Mouse (Mus musculus): ENCODE data around the gene Lrch3.
"Not testable (repeated sequence)": the region's sequence is repeated elsewhere in the genome, so short reads cannot be mapped to it uniquely, and the experiment has no call there.

Gene Lrch3

DNA sequence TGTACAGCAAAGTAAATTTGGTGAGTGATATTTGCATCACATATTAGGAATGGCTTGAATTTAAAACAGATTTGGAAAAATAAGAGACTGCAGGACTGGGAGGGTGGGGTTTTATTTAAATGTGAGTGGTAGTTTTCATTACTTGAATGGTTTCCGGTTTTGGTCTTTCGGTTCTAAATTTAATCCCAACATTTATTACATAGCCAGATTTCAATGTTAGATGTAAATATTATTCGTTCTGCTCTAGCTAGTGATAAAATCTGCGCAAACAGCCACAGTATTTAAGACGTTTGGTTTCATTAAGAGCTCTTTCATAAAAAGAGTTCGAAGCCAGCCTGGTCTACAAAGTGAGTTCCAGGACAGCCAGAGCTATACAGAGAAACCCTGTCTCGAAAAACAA lies 688 bp upstream of the Lrch3 start:
- DNase-seq (ENCODE audit: low read depth, low spot score): no peak

DNA sequence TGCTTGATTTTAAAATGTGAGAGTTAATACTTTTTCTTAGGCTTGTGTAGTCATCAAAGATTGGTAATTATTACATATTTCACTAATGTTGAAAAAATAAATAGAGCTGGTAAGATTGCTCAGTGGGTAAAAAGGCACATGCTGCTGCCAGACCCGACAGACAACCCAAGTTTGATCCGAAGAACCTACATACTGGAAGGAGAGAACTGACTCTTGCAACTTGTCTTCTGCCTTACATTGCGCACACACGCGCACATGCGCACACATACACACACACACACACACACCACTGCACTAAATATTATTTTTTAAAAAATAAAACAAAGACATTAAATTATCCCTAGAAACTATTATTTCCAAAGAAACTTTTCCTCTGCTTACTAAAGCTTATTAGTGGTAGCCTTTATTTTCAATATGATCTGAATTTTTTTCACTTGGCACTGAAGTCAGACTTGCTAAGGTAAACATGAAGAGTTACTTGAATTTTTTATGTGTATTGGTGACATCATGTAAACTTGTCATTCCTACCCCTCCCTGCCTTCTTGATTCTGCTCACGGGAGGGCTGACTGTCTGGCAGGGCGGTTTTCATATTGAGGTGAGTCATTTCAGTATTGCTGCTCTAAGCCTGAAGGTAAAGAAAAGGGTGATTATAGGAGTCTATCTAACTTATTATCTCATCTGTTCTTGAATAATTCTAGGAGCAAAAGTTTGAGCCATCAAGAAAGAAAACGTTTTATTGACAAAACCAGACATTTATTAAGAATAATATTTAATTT lies 1.6 kb downstream of the Lrch3 start:
- no peak for DNase-seq (ENCODE audit: low read depth, low spot score)

DNA sequence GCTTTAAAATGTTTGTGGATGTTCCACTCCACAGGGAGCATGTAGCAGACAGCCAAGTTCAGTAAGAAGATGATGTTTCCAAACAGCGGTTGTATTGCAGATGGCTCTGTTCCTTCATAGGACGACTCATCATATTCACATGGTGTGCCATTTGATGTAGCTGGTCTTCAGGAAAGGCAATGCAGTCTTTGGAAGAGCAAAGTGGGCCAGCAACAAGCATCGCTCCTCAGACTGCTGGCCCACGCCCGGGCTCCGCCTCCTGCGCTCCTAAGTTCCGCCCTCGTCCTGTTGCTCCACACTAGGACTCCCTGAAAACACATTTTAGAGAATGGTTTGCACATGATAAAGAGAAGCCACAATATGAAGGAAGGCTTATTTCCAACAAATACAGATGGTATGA lies 12.7 kb downstream of the Lrch3 start:
- not testable (repeated sequence) for DNase-seq (ENCODE audit: low read depth, low spot score)

DNA sequence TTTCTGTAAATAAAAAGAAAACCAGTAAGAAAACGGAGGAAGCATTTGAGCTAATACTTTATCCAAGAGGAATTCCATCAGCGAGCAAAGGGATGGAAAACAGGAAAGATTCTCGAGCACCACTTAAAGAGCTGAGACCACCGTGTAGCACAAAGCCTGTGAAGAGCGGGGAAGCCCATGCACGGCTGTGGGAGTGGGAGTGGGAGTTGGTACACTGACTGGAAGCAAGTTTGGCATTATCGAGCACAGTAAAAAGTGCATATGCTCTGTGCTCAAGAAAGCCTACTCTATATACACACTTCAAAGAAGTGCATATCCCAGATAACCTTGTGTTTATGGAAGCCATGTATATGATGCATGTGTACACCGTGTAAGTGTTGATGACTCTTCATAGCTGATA lies 13.1 kb downstream of the Lrch3 start:
- DNase-seq (ENCODE audit: low read depth, low spot score): no peak

DNA sequence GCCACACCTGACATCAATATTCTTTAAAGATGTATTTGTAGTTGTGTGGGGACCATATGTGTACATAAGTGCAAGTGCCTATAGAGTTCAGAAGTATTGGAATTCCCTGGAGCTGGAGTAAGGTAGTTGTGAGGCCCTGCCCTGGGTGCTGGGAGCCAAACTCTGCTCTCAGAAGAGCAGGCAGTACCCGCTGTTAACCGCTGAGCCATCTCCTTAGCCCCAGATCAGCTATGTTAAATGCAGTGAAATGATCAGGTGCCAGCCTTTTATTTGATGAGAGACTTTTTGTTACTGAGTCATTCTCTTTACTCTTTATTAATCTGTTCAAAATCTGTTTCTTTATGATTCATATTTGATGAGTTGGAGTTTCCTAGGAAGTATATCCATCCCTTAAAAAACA lies 16.0 kb downstream of the Lrch3 start:
- DNase-seq (ENCODE audit: low read depth, low spot score): no peak

DNA sequence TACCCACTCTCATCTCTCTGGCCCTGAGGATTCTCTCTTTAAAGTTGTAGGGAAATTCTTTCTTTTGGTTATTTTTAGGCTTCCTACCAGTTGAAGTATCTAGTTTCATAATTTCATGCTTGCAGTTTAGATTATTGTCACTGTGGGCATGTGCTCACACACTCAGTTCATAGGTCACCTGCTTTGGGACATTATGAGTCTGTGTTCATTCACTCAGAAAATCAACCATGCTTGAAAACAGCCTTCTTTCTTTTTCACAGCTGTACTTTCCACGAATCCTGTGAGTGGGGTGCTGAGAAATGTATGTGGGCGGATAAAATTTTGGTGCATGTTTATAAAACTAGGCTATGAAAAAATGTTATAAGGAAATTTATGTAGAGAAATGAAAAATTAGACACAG lies 20.6 kb downstream of the Lrch3 start:
- no peak for DNase-seq (ENCODE audit: low read depth, low spot score)

DNA sequence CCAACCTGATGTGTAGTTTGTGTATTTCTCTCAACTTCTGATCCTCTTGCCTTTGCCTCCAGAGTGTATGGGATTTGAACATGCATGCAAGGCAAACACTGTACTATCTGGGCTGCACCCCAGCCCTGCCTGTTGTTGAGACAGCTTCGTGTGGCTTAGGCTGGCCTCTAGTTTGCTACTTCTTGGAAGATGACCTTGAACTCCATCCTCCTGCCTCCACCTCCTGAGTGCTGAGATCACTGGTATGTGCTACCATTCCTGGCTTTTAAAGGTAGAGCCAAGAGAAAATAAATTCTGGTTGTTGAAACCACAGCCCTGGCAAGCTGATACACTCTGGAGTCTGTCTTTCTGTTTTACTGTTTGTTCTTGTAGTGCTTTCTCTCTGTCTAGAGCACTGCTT lies 21.2 kb downstream of the Lrch3 start:
- no peak for DNase-seq (ENCODE audit: low read depth, low spot score)

DNA sequence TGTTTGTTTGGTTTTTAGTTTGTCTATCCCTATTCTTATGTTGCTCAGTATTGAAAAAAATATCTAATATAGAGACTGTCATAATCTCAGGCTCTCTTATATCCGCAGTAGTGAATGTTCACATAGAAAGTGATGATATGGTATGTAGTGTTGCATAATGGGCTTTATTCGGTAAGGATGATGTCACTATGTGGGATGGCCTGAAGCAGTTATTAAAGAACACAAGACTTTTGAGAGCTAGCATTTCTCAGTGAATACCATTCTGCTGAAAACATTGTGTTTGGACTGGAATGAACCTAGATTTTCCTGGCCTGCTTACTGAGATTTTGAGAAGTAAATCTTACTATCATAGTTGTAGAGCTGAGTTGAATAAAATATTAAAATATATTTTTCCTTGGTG lies 23.5 kb downstream of the Lrch3 start:
- no peak for DNase-seq (ENCODE audit: low read depth, low spot score)

DNA sequence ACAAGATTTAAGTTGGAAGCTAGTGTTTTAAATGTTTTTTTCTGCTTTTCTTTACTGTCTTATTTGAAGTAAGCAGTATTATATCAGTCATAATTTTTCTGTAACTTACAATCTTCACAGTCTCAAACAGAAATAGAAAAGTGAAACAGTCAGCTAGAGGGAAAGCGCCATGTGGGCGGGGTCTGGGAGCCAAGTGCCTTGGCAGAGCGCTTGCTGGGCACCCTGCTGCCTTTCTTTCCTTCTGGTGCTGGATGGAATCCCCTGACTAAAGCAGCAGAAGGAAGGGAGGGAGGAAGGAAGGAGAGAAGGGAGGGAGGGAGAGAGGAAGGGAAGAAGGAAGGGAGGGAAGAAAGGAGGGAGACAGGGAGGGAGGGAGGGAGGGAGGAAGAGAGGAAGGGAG lies 25.4 kb downstream of the Lrch3 start:
- DNase-seq (ENCODE audit: low read depth, low spot score): peak; percentile 26

DNA sequence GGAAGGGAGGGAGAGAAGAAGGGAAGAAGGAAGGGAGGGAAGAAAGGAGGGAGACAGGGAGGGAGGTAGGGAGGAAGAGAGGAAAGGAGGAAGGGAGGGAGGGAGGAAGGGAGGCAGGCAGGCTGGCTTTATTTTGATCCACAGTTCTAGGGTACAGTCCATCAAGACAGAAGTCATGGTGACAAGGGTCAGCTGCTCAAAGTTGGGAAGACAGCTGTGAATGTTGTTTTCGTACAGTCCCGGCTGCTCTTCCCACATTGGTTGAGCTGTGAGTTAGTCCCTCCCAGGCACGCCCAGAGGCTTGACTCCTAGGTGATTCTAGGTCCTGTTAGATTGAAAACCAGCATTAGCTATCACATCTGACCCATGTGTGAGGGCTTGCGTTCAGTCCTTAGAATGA lies 25.8 kb downstream of the Lrch3 start:
- DNase-seq (ENCODE audit: low read depth, low spot score): not testable (repeated sequence)

DNA sequence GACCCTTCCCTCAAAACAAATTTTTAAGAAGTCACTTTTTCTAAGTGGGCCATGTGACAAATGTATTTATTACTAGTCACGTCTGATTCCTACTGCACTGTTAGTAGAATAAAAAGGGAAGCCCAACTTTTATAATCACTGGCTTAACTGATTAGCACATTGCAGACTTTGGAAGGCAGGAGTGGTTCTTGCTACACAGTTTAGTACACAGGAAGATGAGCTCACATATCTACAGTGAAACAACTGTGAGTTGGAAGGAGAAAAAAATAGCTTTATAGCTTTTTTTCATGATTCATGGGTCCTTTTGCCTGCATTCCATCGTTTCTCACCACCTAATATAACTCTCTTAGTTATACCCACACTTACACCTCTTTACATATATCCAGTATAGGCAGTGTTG lies 27.3 kb downstream of the Lrch3 start:
- DNase-seq (ENCODE audit: low read depth, low spot score): not testable (repeated sequence)

DNA sequence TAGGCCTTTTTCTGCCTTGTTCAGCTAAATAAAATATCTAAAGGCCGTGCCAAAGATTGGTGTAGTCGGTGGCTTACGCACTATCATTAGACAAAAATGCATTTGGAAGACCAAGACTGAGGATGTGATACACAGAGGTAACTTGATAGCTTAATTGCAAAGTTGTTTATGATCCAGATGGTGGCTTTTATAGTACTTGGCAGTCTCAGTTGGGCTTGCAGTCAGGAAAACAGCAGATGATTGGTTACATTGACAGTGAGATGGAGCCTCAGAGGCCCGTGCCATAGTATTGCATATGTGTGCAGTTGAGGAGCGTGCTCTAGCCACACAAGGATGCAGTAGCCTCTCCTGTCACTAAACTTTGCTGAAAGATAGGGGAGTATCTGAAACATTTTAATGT lies 28.8 kb downstream of the Lrch3 start:
- DNase-seq (ENCODE audit: low read depth, low spot score): no peak

DNA sequence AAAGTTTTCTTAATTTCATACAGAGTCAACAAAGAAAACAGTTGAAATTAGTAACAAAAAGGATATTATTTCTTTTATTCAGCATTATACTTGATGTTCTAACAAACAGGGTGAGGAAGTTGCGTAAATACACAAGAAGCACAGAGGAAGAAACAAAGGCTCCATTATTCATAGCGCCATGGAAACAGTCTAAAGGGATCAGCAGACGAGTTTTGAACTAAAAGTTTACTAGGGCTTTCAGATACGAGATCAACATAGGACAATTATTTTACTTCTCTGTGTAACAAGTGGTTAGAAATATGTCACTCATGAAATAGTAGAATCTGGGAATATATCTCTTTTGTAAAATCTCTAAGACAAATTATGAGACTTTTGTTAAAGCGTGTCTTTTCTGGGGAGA lies 31.5 kb downstream of the Lrch3 start:
- DNase-seq (ENCODE audit: low read depth, low spot score): no peak

DNA sequence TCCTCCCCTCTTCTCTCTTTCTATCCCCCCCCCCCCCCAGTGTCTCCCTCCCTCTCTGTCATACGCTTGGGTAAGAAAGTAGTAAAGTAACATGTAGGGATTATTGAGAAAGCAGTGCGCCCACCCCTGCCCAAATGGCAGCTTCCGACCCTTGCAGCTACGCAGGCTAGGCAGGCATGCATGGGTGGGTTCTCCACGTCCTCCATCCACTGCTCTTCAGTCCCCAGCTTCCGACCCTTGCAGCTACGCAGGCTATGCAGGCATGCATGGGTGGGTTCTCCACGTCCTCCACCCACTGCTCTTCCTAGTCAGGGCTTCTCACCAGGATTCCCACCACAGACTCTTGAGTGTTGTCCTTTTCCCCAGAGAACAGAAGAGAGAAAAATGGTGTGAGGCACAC lies 34.1 kb downstream of the Lrch3 start:
- no peak for DNase-seq (ENCODE audit: low read depth, low spot score)

DNA sequence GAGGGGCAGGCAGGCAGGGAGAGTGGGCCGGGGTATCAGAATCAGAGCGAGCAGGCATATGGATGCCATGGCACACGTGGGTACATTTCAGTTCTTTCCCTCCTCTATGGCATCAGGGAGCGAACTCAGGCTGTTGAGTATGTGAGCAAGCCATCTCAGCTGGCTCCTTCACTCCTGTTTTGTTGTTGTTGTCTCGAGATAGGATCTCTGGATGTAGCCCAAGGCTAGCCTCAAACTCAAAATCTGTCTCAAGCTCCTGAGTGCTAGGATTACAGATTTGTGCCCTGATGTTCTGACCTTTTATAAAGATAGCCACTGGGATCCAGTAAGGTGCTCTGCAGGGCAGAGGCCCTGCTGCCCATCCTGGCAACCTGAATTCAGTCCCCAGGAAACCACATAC lies 34.8 kb downstream of the Lrch3 start:
- no peak for DNase-seq (ENCODE audit: low read depth, low spot score)

DNA sequence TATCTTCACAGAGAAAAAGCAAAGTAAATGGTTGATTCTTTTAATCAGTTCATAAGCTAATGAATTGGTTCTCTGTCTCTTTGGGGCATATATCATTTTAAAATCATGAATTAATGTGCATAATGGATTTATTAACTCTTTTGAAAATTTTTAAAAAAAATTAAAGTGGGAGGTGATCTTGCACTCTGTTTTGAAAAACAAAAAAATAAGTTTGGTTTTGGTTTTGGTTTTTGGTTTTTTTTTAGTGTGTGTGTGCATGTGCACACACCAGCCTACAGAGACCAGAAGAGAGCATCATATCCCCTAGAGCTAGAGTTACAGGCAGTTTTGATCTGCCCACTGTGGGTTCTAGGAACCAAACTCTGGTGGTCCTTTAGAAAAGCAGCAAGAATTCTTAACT lies 35.4 kb downstream of the Lrch3 start:
- DNase-seq (ENCODE audit: low read depth, low spot score): no peak

DNA sequence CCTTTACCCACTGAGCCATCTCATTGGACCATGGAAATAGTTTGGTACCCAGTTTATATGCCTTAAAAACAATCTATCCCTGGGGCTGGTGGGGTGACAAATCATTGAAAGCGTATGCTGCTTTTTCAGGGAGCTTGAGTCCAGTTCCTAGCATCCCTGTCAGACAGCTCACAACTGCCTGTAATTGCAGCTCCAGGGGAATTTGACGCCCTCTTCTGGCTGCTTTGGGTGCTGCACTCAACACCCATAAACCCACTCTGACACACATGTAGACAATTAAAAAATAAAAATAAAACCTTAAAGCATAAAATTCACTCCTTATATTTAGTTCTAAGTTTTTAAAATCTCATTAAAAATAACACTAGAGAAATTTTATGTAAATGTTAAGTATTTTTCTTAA lies 37.2 kb downstream of the Lrch3 start:
- DNase-seq (ENCODE audit: low read depth, low spot score): peak; percentile 72

DNA sequence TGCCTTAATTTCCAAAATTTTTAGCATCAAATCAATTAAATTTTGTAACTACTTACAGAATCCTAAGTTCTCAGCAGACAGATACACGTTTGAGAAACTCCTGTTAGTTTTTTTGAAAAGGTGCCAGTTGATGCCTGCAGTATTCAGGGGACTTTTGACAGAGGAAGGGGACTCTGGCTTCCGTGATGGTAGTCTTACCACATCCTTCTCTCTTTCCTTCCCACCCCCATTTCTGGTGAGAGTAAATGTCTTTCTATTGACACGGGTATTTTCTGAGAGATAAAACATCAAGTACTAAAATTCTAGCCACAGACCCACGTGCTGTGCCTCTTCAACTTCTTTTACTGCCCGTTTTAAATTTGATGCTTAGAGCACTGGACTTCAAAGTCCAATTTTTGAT lies 39.9 kb downstream of the Lrch3 start:
- DNase-seq (ENCODE audit: low read depth, low spot score): no peak

DNA sequence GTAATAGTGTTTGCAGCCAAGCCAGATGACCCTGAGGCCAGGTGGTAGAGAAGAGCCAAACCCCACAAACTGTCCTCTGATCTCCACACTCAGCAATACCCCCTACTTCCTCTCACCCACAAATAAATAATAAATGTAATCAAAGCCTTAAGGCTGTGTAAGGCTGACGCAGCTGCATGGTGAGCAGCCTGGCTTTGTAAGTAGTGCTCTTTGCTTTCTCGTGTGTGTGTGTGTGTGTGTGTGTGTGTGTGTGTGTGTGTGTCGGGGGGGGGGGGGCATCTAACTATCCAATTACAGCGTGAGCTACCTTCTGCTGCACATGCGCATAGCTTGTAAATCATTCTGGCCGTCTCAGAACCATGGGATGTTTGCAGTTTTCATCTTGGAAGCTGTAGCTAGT lies 40.4 kb downstream of the Lrch3 start:
- no peak for DNase-seq (ENCODE audit: low read depth, low spot score)

DNA sequence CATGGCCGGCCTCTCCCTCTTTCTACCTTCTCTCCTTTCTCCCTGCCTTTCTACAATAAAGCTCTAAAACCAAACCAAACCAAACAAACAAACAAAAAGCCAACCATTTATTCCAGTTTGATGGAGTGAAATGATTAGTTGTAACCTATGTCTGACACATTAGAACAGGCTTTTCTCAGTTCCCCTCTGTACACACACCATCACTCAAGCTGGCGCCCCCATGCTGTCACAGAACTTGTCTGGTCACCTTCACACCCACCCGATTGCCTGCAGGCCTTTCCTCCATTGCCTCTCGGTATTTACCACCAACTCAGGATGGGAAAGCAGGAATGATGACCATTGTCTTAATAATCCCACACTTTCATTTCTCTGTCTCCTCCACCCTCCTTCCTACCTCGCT lies 43.0 kb downstream of the Lrch3 start:
- DNase-seq (ENCODE audit: low read depth, low spot score): peak; percentile 27

DNA sequence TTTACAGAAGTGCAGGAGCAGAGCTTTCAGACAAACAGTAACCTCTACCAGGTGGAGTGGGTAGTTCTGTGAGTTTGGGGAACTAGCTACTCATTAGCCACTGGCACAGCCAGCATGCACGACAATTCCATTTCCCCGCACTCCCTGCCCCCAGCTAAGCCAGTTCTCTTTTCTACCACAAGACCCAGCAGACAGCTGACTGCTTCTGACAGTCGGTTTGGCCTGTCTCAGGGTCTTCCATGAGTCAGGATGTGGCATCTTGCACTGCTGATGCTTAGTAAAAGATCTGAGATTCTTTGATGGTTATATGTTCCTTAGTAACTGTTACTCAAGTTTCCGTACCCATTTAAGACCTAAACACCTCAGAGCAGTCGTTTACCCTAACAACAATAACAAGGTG lies 58.6 kb downstream of the Lrch3 start:
- no peak for DNase-seq (ENCODE audit: low read depth, low spot score)

DNA sequence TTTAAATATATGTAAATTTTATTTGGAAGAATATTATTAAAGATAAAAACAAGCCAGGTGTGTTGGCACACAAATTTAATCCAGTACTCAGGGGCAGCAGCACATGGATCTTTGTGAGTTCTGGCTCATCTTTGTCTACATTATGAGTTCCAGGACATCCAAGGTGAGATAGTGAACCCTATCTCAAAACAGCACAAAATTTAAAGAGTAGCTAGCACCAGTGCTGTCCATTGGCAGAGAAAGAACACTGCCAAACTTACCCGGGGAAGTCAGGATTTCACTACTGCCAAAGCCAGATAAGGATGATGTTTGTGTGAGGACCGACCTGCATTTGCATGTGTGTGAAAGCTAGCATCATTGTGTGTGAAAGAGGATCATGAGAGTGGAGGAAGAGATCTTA lies 59.1 kb downstream of the Lrch3 start:
- no peak for DNase-seq (ENCODE audit: low read depth, low spot score)

DNA sequence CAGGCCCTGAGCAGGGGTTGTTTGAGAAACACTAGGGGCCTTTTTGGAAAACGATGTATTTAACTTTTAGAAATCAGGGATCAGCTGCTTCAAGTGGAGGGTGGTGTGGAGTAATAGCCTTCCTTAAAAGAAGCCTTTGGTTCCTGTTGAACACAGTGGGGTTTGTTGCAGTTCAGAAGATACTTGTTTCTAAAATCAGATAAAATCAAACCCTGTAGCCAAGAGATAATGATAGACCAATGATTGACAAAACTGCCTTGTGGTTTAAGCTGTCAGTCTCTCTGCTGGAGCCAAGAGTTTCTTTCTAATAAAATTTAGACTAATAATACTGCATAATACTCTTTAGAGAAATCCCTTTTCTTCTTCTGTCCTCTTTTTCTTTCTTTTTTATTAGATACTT lies 66.3 kb downstream of the Lrch3 start:
- DNase-seq (ENCODE audit: low read depth, low spot score): no peak

DNA sequence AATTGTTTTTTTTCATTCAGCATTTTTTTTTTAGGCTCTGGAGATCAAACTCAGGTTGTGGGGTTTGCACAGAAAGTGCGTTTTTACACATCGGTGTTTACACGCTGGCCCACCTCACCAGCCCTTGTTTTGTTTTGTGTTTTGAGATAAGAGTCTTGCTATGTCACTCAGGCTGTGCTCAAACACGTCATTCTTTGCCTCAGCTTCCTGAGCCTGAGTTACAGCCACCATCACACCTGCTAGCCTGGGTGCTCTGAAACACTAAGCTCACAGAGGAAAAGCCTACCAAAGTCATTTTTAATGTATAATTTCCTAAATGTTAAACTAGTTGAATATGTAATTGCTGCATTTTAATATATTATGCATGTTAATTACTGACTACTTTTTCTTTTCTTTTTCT lies 67.5 kb downstream of the Lrch3 start:
- no peak for DNase-seq (ENCODE audit: low read depth, low spot score)
